Mouse (Mus musculus): Measurements from ENCODE around the gene Sh2d4b.

The Sh2d4b gene

DNA sequence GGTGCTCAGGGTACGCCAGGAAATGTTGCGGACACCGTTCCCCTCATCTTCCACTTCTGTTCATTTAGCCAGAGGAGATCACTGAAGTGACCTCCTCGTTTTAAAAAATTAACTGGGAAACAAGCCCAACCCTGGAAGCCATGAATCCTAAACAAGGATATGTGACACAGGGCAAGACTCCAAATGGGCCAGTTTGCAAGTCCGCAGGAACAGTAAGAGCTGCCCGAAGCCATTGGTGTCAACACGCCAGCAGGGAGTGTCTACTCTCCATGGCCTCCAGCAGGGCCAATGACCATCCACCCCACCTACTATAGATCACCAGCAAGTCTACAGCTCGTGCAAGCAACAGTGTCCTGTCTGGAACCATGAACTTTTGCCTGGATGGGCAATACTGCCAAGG lies 12.7 kb upstream of the Sh2d4b start:
- DNase-seq = no peak

DNA sequence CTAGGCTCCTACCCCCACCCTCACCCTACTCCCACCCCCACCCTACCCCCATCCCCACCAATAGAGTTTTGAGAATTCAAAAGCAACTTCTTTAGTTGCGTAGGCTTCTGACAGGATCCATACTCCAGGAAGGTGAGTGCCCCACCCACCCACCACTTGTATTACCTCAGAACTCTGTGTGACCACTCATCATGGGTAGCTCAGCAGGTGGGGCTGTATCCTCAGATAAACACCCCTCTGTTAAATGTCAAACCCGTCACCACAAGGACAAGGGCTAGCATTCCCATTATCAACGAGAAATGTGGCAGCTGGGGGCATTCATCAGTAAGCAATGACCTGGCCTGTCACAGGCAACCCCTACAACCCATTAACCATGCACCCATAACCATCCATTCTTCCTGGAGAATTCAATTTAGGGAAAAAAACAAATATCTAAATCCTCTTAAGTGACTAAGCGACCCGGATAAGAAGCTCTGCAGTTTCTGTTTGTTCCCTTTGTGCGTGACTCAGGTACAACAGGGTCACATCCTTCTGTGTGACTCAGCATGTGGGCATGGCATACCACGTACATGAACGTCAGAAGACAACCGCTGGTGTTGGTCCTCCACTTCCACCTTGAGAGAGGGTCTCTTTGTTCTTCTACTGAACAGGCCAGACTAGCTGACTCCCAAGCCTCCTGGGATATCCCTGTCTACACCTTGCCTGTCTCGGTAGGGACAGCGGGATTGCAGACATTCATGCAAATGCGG lies 9.4 kb upstream of the Sh2d4b start:
- no peak for DNase-seq

DNA sequence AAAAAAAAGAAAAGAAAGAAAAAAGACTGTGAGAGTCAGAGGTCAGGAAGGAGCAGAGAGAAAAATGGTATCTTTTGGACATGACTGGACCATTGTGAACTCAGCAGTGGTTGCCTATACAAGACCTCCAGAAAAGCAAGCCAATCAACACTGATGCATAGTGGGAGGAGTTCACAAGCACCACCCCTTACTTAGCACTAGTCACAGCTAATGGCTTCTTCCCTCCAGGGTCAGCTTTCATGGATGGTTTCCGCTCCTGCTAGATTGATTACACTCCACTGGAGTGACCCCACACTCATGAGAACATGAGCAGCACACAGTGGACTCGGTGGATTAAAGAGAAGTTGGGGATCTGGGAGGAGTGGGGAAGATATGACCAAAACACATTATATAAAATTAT lies 7.2 kb upstream of the Sh2d4b start:
- DNase-seq = no peak

DNA sequence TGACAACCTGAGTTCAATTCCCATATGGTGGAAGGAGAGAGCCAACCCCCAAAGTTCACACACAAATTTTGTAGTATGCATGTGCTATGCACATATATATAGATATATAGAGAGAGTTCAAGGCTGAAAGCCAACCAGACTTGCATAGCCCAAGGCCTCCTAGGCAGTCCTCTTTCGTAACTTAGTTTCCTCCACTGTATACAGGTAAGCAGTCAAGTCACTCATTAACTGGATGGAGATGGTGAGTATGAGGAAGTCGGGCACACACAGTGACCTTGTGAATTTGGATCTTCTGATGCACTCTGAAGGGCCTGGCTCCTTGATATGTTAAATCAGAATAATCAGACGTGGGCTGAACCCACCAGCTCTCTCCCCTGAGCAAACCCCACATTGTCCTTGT lies 4.8 kb upstream of the Sh2d4b start:
- no peak for DNase-seq

DNA sequence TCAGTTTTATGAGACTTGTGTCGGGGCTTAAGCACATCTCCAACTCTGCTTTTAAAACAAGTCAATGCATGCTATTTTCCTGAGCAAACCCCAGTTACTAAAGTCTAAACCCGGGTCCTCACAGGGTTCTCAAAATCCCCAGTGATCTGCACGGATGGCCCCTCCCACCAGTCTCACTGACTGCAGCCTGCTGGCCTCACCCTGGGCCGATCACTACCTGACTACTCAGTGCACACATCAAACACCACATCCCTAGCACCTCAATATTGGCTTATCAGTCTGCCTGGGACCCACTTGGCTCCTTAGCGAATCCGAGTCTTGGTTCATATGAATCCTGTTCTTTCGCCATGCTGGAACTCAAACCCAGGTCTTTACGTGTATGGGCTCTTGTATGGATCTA lies 2.6 kb upstream of the Sh2d4b start:
- DNase-seq = no peak

DNA sequence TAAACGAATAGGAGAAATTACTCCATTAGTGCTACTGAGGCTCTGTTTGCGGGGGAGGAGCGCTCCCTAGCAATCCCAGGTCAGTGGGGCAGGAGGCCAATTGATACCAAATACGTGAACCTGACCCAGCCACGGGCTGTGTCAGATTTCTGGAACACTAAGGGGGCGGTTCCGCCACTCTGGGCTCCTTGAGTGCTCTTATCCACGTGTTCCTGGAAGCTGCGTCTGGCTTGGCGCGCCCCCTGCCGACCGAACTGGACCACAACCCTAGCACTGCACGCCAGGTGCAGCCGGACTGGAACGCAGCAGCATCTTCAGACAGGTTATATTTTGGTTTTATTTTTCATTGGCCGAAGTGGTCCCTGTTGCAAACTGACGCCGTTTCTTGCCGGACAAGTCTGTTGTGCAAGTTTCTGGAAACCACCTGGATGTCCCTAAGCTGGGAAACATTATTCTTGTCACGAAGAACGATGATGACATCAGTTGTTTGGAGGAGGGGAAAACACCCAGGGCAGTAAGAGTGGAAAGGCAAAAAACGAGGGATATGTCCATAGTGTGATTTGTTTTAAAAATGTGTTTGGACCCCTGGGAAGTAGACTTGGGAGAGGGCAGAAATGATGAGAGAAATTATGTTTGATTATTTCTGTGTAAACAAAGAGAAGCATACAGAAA lies 1.6 kb upstream of the Sh2d4b start:
- DNase-seq = peak; percentile 43

DNA sequence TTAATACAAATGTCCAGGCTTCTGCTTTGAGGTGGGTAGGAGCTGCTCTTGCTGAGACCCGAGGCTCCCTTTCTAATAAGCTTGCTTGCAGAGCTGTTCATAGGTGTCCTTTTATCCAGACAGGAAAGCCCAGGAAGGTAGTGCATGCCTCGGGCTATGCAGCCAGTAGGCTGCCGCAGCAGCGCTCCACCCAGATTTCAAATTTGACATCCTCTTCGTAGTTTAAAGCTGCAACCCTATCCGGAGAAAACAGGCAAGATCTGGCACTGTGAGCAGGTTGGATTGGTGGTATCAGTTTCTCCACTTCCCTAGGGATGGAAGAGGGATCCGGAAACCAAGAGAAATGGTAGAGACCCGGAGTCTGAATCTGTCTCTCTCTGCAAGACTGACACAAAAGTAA lies 818 bp upstream of the Sh2d4b start:
- no peak for DNase-seq

DNA sequence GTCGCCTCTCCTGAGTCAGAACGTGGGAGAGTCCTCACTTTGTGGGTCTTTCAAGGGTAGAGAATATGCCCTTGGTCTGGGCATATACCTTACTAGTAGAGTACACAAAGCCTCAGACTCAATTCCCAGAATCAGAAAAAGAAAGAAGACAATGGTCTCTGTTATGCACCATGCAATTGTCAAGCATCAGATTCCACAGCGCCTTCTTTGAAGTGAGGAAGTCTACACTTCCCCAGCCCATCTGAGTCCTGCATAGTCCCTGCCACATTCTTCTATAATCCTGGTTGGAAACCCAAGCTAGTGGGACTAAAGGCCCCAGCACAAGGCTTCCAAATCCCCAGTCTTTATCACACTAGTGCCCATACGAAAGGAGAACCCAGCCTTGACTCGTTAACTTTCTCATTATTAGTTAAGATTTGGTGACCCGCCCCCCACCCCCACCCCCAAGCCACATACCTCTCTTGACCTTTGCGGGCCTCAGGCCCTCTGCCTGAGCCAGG lies 690 bp downstream of the Sh2d4b start:
- no peak for DNase-seq

DNA sequence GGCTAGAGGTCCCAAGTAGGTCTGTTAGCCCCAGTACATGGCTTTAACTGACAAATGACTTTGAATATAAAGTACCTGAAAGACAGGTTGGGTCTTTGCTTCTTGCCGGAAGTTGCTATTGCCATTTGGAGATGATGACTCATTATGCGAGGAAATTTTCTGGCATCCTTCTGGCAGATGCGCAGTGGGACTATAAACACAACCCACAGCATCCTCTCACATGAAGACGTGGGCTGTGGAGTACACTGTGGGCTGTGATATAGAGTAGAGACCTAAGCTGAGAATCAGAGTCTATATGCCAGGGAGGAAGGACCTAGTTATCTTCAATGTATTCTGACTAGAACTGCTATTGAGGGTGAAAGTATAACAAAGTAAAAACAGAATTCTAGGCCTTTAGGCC lies 1.6 kb downstream of the Sh2d4b start:
- DNase-seq = no peak

DNA sequence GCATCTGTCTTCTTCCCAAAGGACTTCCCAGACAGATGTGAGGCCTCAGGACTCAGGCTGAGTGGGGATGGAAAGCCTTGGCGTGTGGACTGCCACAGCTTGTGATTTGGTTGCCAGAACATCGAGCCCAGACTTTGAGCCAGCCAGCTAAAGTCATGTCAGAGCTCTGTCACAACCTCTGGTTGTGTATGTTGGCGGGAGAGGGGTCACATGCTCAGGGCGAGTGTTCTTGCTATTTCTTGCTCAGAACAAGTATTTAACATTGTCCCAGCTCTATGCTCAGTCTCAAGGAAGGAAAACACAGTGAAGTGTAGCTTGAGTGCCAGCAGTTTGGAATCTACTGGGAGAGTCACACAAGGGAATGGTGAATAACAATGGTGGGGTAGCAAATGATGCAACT lies 3.4 kb downstream of the Sh2d4b start:
- no peak for DNase-seq

DNA sequence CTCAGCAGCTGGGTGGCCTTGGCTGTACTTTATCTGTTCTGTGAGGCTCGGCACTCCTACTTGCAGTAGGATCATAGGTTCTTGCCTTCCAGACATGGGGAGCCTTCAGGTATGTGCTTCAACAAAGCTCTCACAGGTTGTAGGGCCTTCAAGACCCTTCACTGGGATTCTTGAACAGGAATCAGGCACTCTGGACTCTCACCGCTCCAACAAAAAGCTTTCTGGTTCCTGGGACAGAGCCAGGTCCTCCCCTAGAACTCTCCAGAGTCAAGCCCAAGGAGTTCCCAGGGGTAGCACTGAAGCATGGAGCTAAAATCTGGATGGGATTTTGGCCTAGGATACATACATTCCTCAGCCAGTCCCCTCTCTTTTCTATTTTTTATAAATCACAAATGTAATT lies 3.9 kb downstream of the Sh2d4b start:
- no peak for DNase-seq

DNA sequence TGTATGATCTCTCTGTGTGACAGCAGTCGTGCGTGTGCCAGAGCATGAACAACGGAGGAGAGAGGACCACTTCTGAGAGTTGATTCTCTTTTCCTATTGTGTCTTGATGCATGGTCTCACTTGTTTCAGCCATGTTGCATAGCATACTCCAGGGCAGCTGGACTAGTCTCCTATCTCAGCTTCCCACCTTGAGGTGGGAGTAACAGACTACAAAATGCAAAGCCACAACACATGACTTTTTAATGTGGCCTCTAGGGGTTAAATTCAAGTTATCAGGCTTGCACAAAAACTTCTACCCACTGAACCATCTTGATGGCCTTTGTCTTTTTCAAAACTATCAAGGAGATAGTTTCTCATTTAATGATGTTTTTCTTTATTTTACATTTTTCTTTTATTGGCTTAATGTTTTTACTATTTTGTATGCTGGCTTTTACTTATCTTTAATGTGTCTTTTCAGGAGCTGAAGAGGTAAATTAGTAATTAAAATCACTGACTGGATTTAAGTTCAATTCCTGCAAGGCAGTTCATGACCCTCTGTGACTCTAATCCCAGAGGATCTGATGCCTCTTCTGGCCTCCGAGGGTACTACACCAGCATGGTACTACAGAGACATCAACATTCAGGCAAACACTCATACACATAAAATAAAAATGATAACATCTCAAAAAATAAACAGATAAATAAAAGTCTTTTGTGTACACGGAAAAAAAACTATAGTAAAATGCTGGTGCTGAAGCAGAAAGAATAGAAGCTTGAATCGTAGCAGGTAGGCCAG lies 6.5 kb downstream of the Sh2d4b start:
- DNase-seq = no peak

DNA sequence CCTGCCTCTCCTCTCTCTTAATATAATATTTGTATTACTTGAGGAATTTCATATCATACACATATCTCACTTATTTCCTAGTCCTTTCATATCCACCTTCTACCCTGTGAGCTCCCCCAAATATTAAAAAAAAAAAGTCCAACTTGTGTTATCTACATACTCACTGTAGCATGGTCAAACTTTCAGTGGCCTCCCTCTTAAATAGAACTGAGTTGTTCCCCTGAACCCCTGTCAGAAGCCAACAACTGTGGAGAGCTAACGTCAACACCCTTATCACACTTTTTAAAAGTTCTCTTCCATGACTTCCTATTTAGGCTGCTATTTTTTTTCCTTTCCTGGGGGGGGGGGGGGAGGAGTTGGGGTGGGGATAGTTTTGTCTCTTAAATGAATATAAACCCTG lies 7.3 kb downstream of the Sh2d4b start:
- DNase-seq = no peak

DNA sequence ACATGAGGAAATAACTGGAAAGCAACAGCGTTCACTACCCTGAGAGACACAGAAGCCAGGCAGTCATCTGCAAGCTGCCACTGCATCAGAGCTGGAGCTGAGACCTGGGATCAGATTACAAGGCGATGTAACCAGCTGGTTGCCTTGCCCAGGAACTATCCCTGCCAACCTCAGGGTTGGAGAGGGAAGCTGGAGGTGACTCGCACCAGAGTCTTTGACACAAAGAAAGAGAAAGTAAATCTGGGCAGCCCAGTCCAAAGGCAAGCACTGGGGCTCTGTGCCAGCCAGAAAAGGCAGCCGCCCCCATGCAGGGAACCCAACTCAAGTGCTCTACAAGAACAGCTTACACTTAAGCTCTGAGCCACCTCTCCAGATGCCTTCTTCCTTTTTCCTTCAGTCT lies 7.8 kb downstream of the Sh2d4b start:
- no peak for DNase-seq

DNA sequence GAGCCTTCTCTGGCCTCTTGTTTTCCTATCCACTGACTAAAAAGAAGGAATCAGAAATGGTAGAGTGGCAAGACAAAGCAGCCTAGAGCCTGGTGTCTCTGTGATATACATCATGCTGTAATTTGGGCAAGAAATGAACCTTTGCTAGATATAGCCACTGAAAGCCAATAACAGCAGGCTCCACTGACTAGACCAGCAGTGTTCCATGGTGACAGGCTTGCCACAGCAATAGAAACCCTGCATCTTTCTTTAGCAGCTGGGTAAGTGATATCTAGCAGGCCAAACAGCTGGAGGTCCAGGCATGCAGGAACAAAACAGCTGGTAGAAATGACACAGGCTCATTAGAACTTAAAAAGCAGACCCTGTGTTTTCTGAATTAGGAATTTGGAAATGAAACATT lies 18.5 kb downstream of the Sh2d4b start:
- DNase-seq = no peak

DNA sequence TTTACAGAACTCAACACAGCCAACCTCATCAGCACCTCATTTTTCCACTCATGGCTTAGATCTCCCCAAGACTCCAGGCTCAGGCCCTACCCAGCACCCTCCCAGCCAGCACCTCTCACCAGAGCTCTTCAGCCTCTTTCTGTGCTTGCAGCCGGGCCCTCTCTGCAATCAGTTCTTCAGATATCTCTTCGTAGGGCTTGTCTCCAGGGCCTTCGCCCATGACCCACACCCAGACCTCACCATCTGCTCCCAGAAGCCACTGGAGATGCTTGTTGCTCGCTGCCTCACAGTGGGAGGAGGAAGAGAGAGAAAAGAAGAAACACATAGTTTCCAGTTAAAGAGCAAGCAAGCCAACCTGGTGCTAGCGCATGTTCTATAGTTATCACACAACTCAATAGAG lies 19.1 kb downstream of the Sh2d4b start:
- DNase-seq = no peak

DNA sequence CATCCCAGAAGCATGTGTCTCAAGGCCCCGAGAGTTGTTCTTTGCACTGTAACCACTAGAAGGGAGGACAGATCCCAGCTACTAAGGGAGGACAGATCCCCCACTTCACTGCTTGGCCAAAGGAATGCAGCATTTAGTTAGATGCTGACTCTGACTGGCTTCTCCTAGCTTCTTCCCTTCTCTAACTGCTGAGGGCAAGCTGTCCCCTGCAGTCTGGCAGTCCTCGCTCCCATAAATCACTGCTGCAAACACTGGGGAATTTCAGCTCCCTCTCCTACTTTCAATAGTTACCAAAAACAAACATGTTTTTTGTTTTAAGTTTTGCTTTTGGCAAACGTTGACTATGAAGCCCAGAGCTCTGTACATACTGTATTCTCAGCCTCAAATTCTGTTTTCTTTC lies 22.5 kb downstream of the Sh2d4b start:
- DNase-seq = no peak

DNA sequence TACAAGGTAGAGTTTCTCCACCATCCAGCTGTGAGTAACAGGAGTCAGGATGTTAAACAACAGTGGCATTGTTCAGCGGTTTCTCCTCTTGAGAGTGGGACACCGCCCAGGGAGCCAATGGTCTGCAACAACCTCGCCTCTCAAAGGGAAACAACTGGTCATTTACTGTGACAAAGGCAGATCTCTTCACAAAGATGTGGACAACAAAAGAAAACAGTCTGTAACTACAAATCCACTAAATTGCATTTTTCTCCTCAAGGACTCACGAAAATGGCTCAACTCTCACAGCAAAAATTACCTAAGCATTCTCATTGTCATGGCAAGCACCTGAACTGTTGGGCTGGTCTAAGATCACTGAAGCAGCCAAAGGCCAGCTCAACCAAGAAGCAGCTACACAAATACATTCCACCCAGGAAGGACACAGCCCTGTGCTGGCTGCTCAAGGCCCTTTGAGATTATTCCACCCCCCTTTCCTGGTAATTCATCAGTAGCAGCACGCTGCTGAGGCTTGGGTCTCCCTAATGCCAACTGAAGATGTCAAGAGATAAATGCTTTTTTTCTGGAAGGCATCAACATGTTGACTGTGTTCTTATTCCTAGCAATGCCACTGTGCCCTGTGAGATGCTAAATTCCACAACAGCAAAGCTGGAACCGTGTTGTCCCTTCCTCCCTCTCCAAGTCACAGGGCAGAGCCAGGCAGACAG lies 28.1 kb downstream of the Sh2d4b start:
- no peak for DNase-seq

DNA sequence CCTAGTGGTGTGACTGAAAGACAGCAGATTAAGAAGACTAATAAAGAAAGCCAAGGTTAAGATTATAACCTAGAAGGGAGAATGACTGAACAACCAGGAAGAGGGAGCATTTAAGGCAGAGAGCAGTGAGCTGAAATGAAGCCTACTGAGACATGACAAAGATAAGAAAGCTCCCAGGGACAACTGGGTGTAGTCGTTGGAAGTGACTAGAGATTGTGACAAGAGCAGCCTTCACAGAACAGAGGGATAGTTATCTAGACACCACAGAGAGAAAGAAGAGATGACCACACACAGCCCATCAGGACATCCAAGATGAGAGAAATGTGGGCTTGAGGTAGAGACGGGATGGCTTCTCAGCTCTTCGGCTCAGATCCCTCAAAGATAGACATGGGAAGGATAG lies 29.4 kb downstream of the Sh2d4b start:
- no peak for DNase-seq

DNA sequence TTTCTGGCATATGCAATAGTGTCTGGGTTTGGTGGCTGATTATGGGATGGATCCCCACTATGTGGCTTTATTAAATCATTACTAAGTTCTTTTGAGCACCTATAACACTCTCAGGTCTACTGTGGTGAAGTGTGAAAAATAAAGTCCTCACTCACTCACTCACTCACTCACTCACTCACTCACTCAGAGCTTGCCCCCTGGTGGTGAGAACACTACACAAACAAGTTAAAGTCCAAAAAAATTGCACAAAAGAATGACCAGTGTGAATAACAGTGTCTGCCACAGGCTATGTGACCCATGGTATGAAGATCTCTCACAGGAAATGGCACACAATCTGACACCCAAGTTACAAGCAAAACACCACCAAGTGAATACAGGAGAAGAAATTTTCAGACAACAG lies 30.0 kb downstream of the Sh2d4b start:
- DNase-seq = no peak

DNA sequence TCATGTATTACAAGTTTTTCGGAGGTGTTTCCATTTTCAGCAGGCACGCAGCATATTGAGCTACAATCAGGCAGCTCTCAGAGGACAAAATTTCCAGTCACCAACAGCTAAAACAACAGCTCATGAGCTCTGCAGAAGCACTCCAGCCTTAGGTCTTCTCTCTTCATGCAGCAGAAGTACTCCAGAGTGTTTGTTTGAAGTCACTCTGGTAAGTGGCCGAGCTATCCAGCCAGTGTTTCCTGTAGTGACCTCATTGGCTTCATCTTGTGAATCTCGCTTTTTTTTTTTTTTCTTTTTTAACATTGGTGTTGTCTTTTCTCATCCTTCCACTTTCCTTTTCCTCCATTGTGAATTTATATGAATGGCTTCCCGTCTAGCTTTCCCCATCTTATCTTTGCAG lies 40.1 kb downstream of the Sh2d4b start:
- no peak for DNase-seq

DNA sequence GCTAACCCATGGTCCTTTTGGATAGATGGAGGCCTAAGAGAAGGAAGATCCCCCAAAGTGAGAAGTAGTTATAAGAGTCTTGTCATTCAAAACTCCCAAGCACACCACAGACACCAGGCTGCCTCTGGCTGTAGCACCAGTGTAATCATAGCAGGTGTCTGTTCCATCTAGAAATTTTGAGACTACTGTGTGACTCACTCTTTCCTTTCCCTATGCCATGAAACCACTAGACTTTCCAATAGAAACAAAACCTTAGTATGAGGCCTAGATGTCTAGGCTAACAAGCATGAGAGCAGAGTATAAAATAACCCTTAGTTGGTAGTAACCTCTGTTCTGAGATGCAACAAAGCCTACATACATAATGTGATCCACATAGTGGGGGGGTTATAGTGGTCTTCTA lies 55.7 kb downstream of the Sh2d4b start:
- no peak for DNase-seq

DNA sequence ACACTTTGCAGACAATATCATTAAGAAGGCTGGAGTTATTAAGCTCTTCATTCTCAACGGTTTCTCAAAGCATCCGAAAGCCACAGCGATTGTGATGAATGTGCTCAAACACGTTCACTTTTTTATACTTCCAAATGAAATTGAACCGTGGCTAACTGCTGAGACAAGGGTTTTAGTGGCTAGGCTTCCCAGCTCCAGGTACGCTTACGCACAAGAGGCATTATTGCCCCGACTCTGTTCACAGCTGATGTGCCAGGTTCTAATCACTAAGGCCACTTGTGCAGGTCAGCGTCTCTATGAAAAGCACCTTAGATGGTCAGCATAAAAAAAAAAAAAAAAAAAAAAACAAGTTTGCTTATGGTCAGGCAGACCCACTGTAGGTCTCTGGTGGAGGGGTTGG lies 62.6 kb downstream of the Sh2d4b start:
- DNase-seq = no peak
